Mouse (Mus musculus) bone marrow macrophage, adult 2 months (primary cell): ENCODE results near the gene Mtmr11.

Experiments
- CTCF ChIP-seq: IDR thresholded peaks from 2 replicates; pipeline ENCODE4 v1.5.1; 2012; ENCODE audit warnings: low read depth, mild to moderate bottlenecking, low read length, moderate library complexity
- POLR2A ChIP-seq: IDR thresholded peaks from 2 replicates; pipeline ENCODE4 v1.6.1; 2012; ENCODE audit warnings: mild to moderate bottlenecking, low read depth, low read length, borderline replicate concordance

- TF ChIP-seq CTCF: no peak; the same call in 1 of the 2 replicates
- TF ChIP-seq POLR2A: no peak
These were observed 34.0 kb downstream of the Mtmr11 start for GRCm38 (mm10) chr3:96195616-96196313.
